Mouse (Mus musculus): Measurements from ENCODE around the gene Syde2.
A peak's percentile ranks its signal among the peaks of the same experiment; 100 is the strongest.

The Syde2 gene

GRCm38 (mm10) chr3:146053873-146054272, 66.2 kb downstream of the Syde2 start:
- DNase-seq, result no peak

- no peak for DNase-seq
Observed at GRCm38 (mm10) chr3:146057131-146057530, 69.5 kb downstream of the Syde2 start.

GRCm38 (mm10) chr3:146058263-146058662, 70.6 kb downstream of the Syde2 start:
- DNase-seq, result peak; percentile 60 to 80

GRCm38 (mm10) chr3:146059356-146059926, 71.8 kb downstream of the Syde2 start:
- DNase-seq, result no peak

GRCm38 (mm10) chr3:146063146-146063545, 75.5 kb downstream of the Syde2 start:
- no peak for DNase-seq

- DNase-seq, result no peak
Observed at GRCm38 (mm10) chr3:146069276-146069675, 81.6 kb downstream of the Syde2 start.

All from cerebellum, postnatal 14 days (tissue).